Mouse (Mus musculus): ENCODE data around the gene Ufc1.

- no peak for TF ChIP-seq POLR2A (IDR thresholded peaks at IDR 0.05; ENCODE audit: insufficient read length, low read depth)
- no peak for TF ChIP-seq TCF12 (IDR thresholded peaks at IDR 0.05; ENCODE audit: insufficient read depth, poor library complexity, severe bottlenecking)
- TF ChIP-seq REST (IDR thresholded peaks at IDR 0.05; ENCODE audit: insufficient read depth, insufficient read length): no peak
- TF ChIP-seq CEBPB (IDR thresholded peaks at IDR 0.05; ENCODE audit: insufficient read depth, poor library complexity, severe bottlenecking): no peak
- no peak for TF ChIP-seq MYOG (IDR thresholded peaks at IDR 0.05; ENCODE audit: control insufficient read depth in 1 of 3, insufficient read depth in 1 of 3, insufficient read length in 2 of 3, low read depth in 2 of 3)
- TF ChIP-seq USF1 (IDR thresholded peaks at IDR 0.05; ENCODE audit: low read depth): no peak
- no peak for TF ChIP-seq MYOD1 (IDR thresholded peaks at IDR 0.05; ENCODE audit: control insufficient read depth in 1 of 3, insufficient read length in 2 of 3, low read depth in 2 of 3)
- TF ChIP-seq E2F4 (IDR thresholded peaks at IDR 0.05; ENCODE audit: insufficient read depth): no peak
These were observed 46.9 kb downstream of the Ufc1 start for GRCm38 (mm10) chr1:171247916-171248315.

Data from myocyte (in vitro differentiated cells).